Mouse (Mus musculus) liver, embryonic 14.5 days (tissue): ENCODE data around the gene Ptprn2.

Experiments used
- CTCF ChIP-seq: IDR thresholded peaks from 2 replicates; pipeline ENCODE4 v1.5.1; 2016; ENCODE audit warnings: antibody characterized with exemption, low read depth, control low read depth
- EP300 ChIP-seq: IDR thresholded peaks from 2 replicates; pipeline ENCODE4 v1.6.1; 2016; ENCODE audit warnings: antibody characterized with exemption, low read depth

- no peak for TF ChIP-seq EP300
- TF ChIP-seq CTCF, result no peak
Observed at GRCm38 (mm10) chr12:116827748-116828147, 342.2 kb downstream of the Ptprn2 start.
